Mouse (Mus musculus) cortical plate, adult 2 months (tissue): ENCODE results near the gene Krtap9-3.

Experiments used
- CTCF ChIP-seq: fragments of 200-500 bp; IDR thresholded peaks from 2 replicates; pipeline ENCODE4 v1.5.1; 2011; ENCODE audit warnings: mild to moderate bottlenecking, control low read depth, low read length; ENCODE audit not compliant: insufficient read depth; ENCODE audit errors: extremely low read depth
- POLR2A ChIP-seq: fragments of 200-500 bp; IDR thresholded peaks from 2 replicates; pipeline ENCODE4 v1.6.1; 2011; ENCODE audit warnings: mild to moderate bottlenecking, low read length, control low read depth; ENCODE audit not compliant: insufficient read depth; ENCODE audit errors: extremely low read depth

GRCm38 (mm10) chr11:99620335-99620734 lies 22.4 kb upstream of the Krtap9-3 start, which contains the start of gene Gm11562:
- no peak for TF ChIP-seq CTCF
- TF ChIP-seq POLR2A = no peak
